Mouse (Mus musculus) midbrain, embryonic 14.5 days (tissue): ENCODE measurements at regions not wholly inside any gene's neighbourhood (a gene's known extent, or its start where the extent isn't known, plus 50 kb on each side); places are given as distances from the start of the nearest gene placed in this dataset.

Source experiments
- ATAC-seq: fragments of 200-750 bp; cut with Nextera tagmentation; 2 replicates; pipeline ENCODE4 v1.8.0; 2017; ENCODE audit warnings: moderate number of reproducible peaks, moderate library complexity; ENCODE audit not compliant: low FRiP score, low TSS enrichment
- DNase-seq: peaks from one replicate; pipeline ENCODE4 v3.0.0-alpha.2; 2015
- H3K27ac ChIP-seq: fragments of 300-500 bp; sonication (generic); replicated peaks from 2 replicates; pipeline ENCODE4 v1.5.1; 2014; ENCODE audit warnings: mild to moderate bottlenecking, low read depth, low read length, moderate library complexity
- H3K27me3 ChIP-seq: fragments of 300-500 bp; sonication (generic); 2 replicates; pipeline ENCODE4 v1.6.1; 2014; ENCODE audit warnings: low read length, control low read depth, mixed read lengths; ENCODE audit not compliant: control insufficient read depth, insufficient read depth
- H3K36me3 ChIP-seq: fragments of 300-500 bp; sonication (generic); 2 replicates; pipeline ENCODE4 v1.6.1; 2014; ENCODE audit warnings: low read length, control low read depth; ENCODE audit not compliant: control insufficient read depth, insufficient read depth
- H3K4me1 ChIP-seq: fragments of 300-500 bp; sonication (generic); 2 replicates; pipeline ENCODE4 v1.6.1; 2014; ENCODE audit warnings: mild to moderate bottlenecking, antibody characterized with exemption, low read length, control low read depth; ENCODE audit not compliant: control insufficient read depth, insufficient read depth
- H3K4me2 ChIP-seq: fragments of 300-500 bp; sonication (generic); 2 replicates; pipeline ENCODE4 v1.6.1; 2014; ENCODE audit warnings: mild to moderate bottlenecking, low read length, moderate library complexity
- H3K4me3 ChIP-seq: fragments of 300-500 bp; sonication (generic); replicated peaks from 2 replicates; pipeline ENCODE4 v1.5.1; 2014; ENCODE audit warnings: low read depth, low read length
- H3K9ac ChIP-seq: fragments of 300-500 bp; sonication (generic); replicated peaks from 2 replicates; pipeline ENCODE4 v1.6.1; 2014; ENCODE audit warnings: mild to moderate bottlenecking, low read length, moderate library complexity
- H3K9me3 ChIP-seq: fragments of 300-500 bp; sonication (generic); 2 replicates; pipeline ENCODE4 v1.6.1; 2016; ENCODE audit warnings: low read length, control low read depth, mixed read lengths; ENCODE audit not compliant: control insufficient read depth
- WGBS: fragments of 180-500 bp; shearing (Covaris S2); extraction: QIAGEN DNeasy Blood & Tissue Kit; methylation state at CpG from one replicate; pipeline ENCODE4 v1.1.7; 2014; 5-methylcytosine and 5-hydroxymethylcytosine counted together

- Histone ChIP-seq H3K4me1 (peaks cover 3% of the 10 kb centered on the region; the same call in 1 of the 2 replicates), H3K4me3 (no peak overlapping the region), H3K27ac (0 out of 2 replicates have a peak overlapping the region, but pooled peaks have one; percentile 37), H3K27me3 (no peaks in the 10 kb centered on the region), H3K36me3 (no peaks in the 10 kb centered on the region), H3K9ac (no peak overlapping the region), H3K9me3 (no peaks in the 10 kb centered on the region), H3K4me2 (no peak overlapping the region)
- no peak for ATAC-seq
- WGBS, result 25% methylated on average over 3 of the region's 3 CpGs
- peak; percentile 40 for DNase-seq
Observed at GRCm38 (mm10) chr5:80484676-80485075, 535.3 kb upstream of the Adgrl3 start.

DNA sequence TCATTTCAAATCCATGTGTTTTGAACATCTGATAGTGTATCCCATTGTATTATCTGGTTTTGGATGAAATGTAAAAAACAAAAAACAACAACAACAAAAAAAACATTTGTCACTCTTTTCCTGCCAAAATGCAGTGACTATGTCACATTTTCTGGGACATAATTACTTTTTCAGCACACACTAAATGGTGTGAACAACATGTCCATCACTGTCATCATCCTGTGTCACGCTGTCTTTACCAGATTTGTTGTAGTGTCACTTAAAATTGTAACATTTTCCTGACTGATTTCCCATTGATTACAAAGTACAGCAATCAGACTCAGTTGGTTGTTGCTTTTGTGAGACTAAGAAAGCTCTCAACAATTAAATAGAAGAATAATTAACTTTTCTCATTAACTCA, 531.6 kb upstream of the Adgrl3 start:
- Histone ChIP-seq H3K36me3 (no peaks in the 10 kb centered on the region), H3K9me3 (no peaks in the 10 kb centered on the region), H3K4me1 (peaks cover 3% of the 10 kb centered on the region; the same call in 1 of the 2 replicates), H3K9ac (no peak overlapping the region), H3K4me3 (no peak overlapping the region), H3K4me2 (no peak overlapping the region), H3K27ac (no peak overlapping the region), H3K27me3 (no peaks in the 10 kb centered on the region)
- WGBS, result 75% methylated on average over 1 of the region's 1 CpGs
- ATAC-seq, result no peak
- no peak for DNase-seq

- H3K4me2 ChIP-seq, result no peak overlapping the region
- no peak overlapping the region for H3K27ac ChIP-seq
- H3K9ac ChIP-seq, result no peak overlapping the region
- peak; percentile 89 for DNase-seq
- no peaks in the 10 kb centered on the region for H3K4me1 ChIP-seq
- no peaks in the 10 kb centered on the region for H3K27me3 ChIP-seq
- H3K9me3 ChIP-seq, result no peaks in the 10 kb centered on the region
- 36% methylated on average over 2 of the region's 2 CpGs for WGBS
- no peak overlapping the region for H3K4me3 ChIP-seq
- peak; percentile 67; the same call in 1 of the 2 replicates for ATAC-seq
- no peaks in the 10 kb centered on the region for H3K36me3 ChIP-seq
Observed at GRCm38 (mm10) chr5:80508672-80509071, 511.3 kb upstream of the Adgrl3 start.

DNA sequence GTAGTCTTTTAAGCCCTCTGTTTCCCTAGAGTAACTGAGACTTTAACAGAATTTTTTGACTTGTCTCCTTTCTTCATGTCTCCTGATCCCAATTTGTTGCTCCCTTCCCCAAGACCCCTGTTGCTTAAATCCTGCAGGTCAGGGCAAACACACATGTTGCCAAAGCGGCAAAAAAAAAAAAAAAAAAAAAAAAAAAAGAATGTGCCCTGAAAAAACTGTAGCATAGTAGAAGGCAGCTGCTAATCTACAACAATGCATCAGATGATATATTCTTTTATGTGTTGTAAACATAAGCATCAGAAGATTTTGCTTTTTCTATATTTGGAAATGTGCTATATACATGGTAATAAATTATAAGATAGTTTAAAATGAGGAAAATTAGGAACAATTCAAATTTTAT, 479.9 kb upstream of the Adgrl3 start:
- 68% methylated on average over 1 of the region's 1 CpGs for WGBS
- DNase-seq, result no peak
- Histone ChIP-seq H3K27ac (no peak overlapping the region), H3K27me3 (no peaks in the 10 kb centered on the region), H3K9ac (no peak overlapping the region), H3K4me2 (no peak overlapping the region), H3K36me3 (no peaks in the 10 kb centered on the region), H3K4me3 (no peak overlapping the region), H3K9me3 (no peaks in the 10 kb centered on the region), H3K4me1 (no peaks in the 10 kb centered on the region)
- ATAC-seq, result no peak

DNA sequence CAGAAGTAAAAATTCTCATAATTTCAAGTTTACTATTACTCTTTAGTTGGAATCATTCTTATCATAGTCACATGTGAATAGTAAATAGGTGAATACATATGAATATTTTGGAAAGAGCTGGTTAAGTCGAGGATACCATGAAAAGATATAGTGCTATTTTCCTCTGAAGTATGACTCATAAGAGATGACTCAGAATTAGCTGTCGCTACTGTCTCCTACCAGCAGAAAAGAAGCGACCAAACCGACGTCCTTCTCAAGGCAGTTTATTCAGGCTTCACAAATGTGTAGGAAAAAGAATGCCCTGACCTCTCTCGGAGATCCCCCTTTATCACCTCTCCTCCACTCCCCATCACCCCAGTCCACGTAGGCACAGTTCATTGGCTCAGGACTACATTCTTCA, 468.3 kb upstream of the Adgrl3 start:
- Histone ChIP-seq H3K27ac (no peak overlapping the region), H3K9ac (no peak overlapping the region), H3K4me2 (no peak overlapping the region), H3K9me3 (no peaks in the 10 kb centered on the region), H3K36me3 (no peaks in the 10 kb centered on the region), H3K4me3 (no peak overlapping the region), H3K4me1 (no peaks in the 10 kb centered on the region), H3K27me3 (no peaks in the 10 kb centered on the region)
- DNase-seq (no peak), ATAC-seq (no peak)
- WGBS, result 86% methylated on average over 7 of the region's 7 CpGs

DNA sequence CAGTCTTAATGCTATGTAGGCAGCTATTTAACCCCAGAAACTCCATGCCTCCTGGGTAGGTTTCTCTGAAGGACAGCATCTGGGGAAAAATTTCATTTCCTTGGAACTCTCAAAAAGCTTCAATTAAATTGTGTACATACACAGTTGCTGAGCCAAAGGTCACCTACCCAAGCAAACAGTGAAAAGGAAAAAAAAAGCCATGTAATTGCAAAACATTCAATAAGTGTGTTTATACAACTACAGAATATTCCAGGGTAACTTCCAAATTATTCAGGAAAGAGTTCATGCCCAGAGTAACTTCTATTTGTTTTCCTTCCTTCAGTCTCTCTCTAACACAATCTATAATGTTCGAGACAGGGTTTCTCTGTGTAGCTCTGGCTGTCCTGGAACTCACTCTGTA, 441.2 kb upstream of the Adgrl3 start:
- DNase-seq, result no peak
- no peaks in the 10 kb centered on the region for H3K4me1 ChIP-seq
- H3K27me3 ChIP-seq, result no peaks in the 10 kb centered on the region
- no peaks in the 10 kb centered on the region for H3K36me3 ChIP-seq
- H3K9ac ChIP-seq, result no peak overlapping the region
- H3K9me3 ChIP-seq, result no peaks in the 10 kb centered on the region
- H3K4me3 ChIP-seq, result no peak overlapping the region
- no peak for ATAC-seq
- no peak overlapping the region for H3K4me2 ChIP-seq
- 86% methylated on average over 1 of the region's 1 CpGs for WGBS
- no peak overlapping the region for H3K27ac ChIP-seq

GRCm38 (mm10) chr5:80611571-80611970, 408.4 kb upstream of the Adgrl3 start:
- ATAC-seq (no peak), DNase-seq (no peak)
- H3K4me3 ChIP-seq, result no peak overlapping the region
- no peak overlapping the region for H3K27ac ChIP-seq
- no peaks in the 10 kb centered on the region for H3K27me3 ChIP-seq
- H3K4me2 ChIP-seq, result no peak overlapping the region
- WGBS, result over 99% methylated on average over 3 of the region's 3 CpGs
- H3K4me1 ChIP-seq, result no peaks in the 10 kb centered on the region
- H3K36me3 ChIP-seq, result no peaks in the 10 kb centered on the region
- no peaks in the 10 kb centered on the region for H3K9me3 ChIP-seq
- H3K9ac ChIP-seq, result no peak overlapping the region

DNA sequence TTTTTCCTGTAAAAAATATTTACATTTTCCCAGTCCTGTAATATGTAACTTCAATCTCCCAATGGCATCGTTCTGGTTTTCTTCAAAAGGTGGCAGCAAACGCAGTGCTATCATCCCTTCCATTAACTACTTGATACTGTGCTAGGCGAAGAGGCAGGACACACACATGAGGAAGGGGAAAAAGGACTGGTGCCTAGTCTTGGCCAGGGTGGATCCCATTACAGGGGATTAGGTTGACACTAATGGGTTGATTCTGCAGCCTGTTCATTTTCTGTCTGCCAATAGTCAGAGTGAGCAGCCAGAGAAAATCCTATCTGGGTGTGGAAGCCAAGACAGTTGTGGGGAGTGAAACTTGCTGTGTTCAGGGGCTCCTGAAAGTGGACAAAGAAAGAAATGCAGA, 392.7 kb upstream of the Adgrl3 start:
- no peak overlapping the region for H3K9ac ChIP-seq
- no peaks in the 10 kb centered on the region for H3K36me3 ChIP-seq
- no peaks in the 10 kb centered on the region for H3K9me3 ChIP-seq
- H3K27ac ChIP-seq, result no peak overlapping the region
- DNase-seq (no peak), ATAC-seq (no peak)
- H3K4me3 ChIP-seq, result no peak overlapping the region
- no peaks in the 10 kb centered on the region for H3K4me1 ChIP-seq
- WGBS, result 73% methylated on average over 3 of the region's 3 CpGs
- H3K4me2 ChIP-seq, result no peak overlapping the region
- H3K27me3 ChIP-seq, result no peaks in the 10 kb centered on the region

- no peak overlapping the region for H3K4me3 ChIP-seq
- WGBS, result 83% methylated on average over 5 of the region's 5 CpGs
- H3K36me3 ChIP-seq, result no peaks in the 10 kb centered on the region
- DNase-seq (no peak), ATAC-seq (no peak)
- no peak overlapping the region for H3K9ac ChIP-seq
- no peaks in the 10 kb centered on the region for H3K9me3 ChIP-seq
- H3K27me3 ChIP-seq, result no peaks in the 10 kb centered on the region
- no peak overlapping the region for H3K27ac ChIP-seq
- no peaks in the 10 kb centered on the region for H3K4me1 ChIP-seq
- H3K4me2 ChIP-seq, result no peak overlapping the region
Observed at GRCm38 (mm10) chr5:80659043-80659442, 360.9 kb upstream of the Adgrl3 start.
